Mouse (Mus musculus): ENCODE measurements around the gene 6030408B16Rik. TPM values are rescaled to one million over a fixed set of nuclear protein-coding genes. Genes with fewer than 3 reads are reported as not detected.

Gene 6030408B16Rik
- polyA plus RNA-seq, 1 experiment from 2014 or later, result 1.7 TPM

GRCm38 (mm10) chr15:101252614-101253013 is 40.4 kb upstream of the 6030408B16Rik start:
- H3K9me3 ChIP-seq (replicated peaks; ENCODE audit: control insufficient read depth, low read length), result no peaks in the 10 kb centered on the region
- no peak overlapping the region for H3K9ac ChIP-seq (replicated peaks; ENCODE audit: low read length)
- H3K4me1 ChIP-seq (ENCODE audit: control insufficient read depth, insufficient read depth, low read length), result no peaks in the 10 kb centered on the region
- no peak overlapping the region for H3K4me2 ChIP-seq (ENCODE audit: low read depth, low read length)
- H3K36me3 ChIP-seq (replicated peaks; ENCODE audit: control insufficient read depth, insufficient read depth, low read depth, low read length), result no peaks in the 10 kb centered on the region
- no peak for DNase-seq (ENCODE audit: low spot score)
- ATAC-seq (replicated peaks; ENCODE audit: insufficient number of reproducible peaks, low FRiP score, low TSS enrichment, low read depth), result no peak
- 83% methylated on average over 6 of the region's 6 CpGs for WGBS
- H3K27ac ChIP-seq (replicated peaks; ENCODE audit: low read depth, low read length), result no peak overlapping the region
- H3K4me3 ChIP-seq (ENCODE audit: low read depth, low read length), result no peak overlapping the region
- no peaks in the 10 kb centered on the region; the same call in 1 of the 2 replicates for H3K27me3 ChIP-seq (ENCODE audit: control insufficient read depth, insufficient read depth, low read length)

- H3K9me3 ChIP-seq (replicated peaks; ENCODE audit: control insufficient read depth, low read length), result no peaks in the 10 kb centered on the region
- DNase-seq (ENCODE audit: low spot score) (no peak), ATAC-seq (replicated peaks; ENCODE audit: insufficient number of reproducible peaks, low FRiP score, low TSS enrichment, low read depth) (no peak)
- H3K27ac ChIP-seq (replicated peaks; ENCODE audit: low read depth, low read length), result no peak overlapping the region
- H3K27me3 ChIP-seq (ENCODE audit: control insufficient read depth, insufficient read depth, low read length), result no peaks in the 10 kb centered on the region; the same call in 1 of the 2 replicates
- 22% methylated on average over 3 of the region's 3 CpGs for WGBS
- peak overlapping the region; percentile 69 for H3K4me3 ChIP-seq (ENCODE audit: low read depth, low read length)
- H3K36me3 ChIP-seq (replicated peaks; ENCODE audit: control insufficient read depth, insufficient read depth, low read depth, low read length), result no peaks in the 10 kb centered on the region
- peak overlapping the region; percentile 84 for H3K9ac ChIP-seq (replicated peaks; ENCODE audit: low read length)
- peak overlapping the region; percentile 96 for H3K4me2 ChIP-seq (ENCODE audit: low read depth, low read length)
- H3K4me1 ChIP-seq (ENCODE audit: control insufficient read depth, insufficient read depth, low read length), result no peaks in the 10 kb centered on the region
Observed at GRCm38 (mm10) chr15:101253563-101253885, 39.5 kb upstream of the 6030408B16Rik start.

- DNase-seq (ENCODE audit: low spot score) (peak; percentile 72), ATAC-seq (replicated peaks; ENCODE audit: insufficient number of reproducible peaks, low FRiP score, low TSS enrichment, low read depth) (0 out of 2 replicates have a peak, but pooled peaks have one; percentile 32)
- Histone ChIP-seq H3K4me3 (ENCODE audit: low read depth, low read length) (peak within 1 kb of the TSS; percentile 69), H3K9ac (replicated peaks; ENCODE audit: low read length) (peak within 1 kb of the TSS; percentile 84), H3K9me3 (replicated peaks; ENCODE audit: control insufficient read depth, low read length) (no peaks in the 10 kb centered on the region), H3K4me2 (ENCODE audit: low read depth, low read length) (peak within 1 kb of the TSS; percentile 96), H3K27ac (replicated peaks; ENCODE audit: low read depth, low read length) (no peak within 1 kb of the TSS), H3K4me1 (ENCODE audit: control insufficient read depth, insufficient read depth, low read length) (no peaks in the 10 kb centered on the region), H3K36me3 (replicated peaks; ENCODE audit: control insufficient read depth, insufficient read depth, low read depth, low read length) (no peaks in the 10 kb centered on the region), H3K27me3 (ENCODE audit: control insufficient read depth, insufficient read depth, low read length) (no peaks in the 10 kb centered on the region; the same call in 1 of the 2 replicates)
- WGBS, result 1% methylated on average over 64 of the region's 82 CpGs
Observed at GRCm38 (mm10) chr15:101253886-101254795, 38.9 kb upstream of the 6030408B16Rik start, which contains the start of gene Nr4a1. TSS of gene Nr4a1 (plus strand) at chr15:101254269.

GRCm38 (mm10) chr15:101255842-101256462 is 37.1 kb upstream of the 6030408B16Rik start:
- no peaks in the 10 kb centered on the region for H3K36me3 ChIP-seq (replicated peaks; ENCODE audit: control insufficient read depth, insufficient read depth, low read depth, low read length)
- H3K27me3 ChIP-seq (ENCODE audit: control insufficient read depth, insufficient read depth, low read length), result no peaks in the 10 kb centered on the region; the same call in 1 of the 2 replicates
- no peaks in the 10 kb centered on the region for H3K9me3 ChIP-seq (replicated peaks; ENCODE audit: control insufficient read depth, low read length)
- H3K9ac ChIP-seq (replicated peaks; ENCODE audit: low read length), result no peak overlapping the region
- no peak overlapping the region; the same call in 1 of the 2 replicates for H3K4me2 ChIP-seq (ENCODE audit: low read depth, low read length)
- ATAC-seq (replicated peaks; ENCODE audit: insufficient number of reproducible peaks, low FRiP score, low TSS enrichment, low read depth) (no peak), DNase-seq (ENCODE audit: low spot score) (no peak)
- H3K4me1 ChIP-seq (ENCODE audit: control insufficient read depth, insufficient read depth, low read length), result no peaks in the 10 kb centered on the region
- no peak overlapping the region for H3K4me3 ChIP-seq (ENCODE audit: low read depth, low read length)
- 79% methylated on average over 7 of the region's 7 CpGs for WGBS
- H3K27ac ChIP-seq (replicated peaks; ENCODE audit: low read depth, low read length), result no peak overlapping the region

GRCm38 (mm10) chr15:101256463-101257206 is 36.4 kb upstream of the 6030408B16Rik start:
- ATAC-seq (replicated peaks; ENCODE audit: insufficient number of reproducible peaks, low FRiP score, low TSS enrichment, low read depth), result no peak
- 77% methylated on average over 14 of the region's 14 CpGs for WGBS
- H3K36me3 ChIP-seq (replicated peaks; ENCODE audit: control insufficient read depth, insufficient read depth, low read depth, low read length), result no peaks in the 10 kb centered on the region
- H3K27me3 ChIP-seq (ENCODE audit: control insufficient read depth, insufficient read depth, low read length), result no peaks in the 10 kb centered on the region; the same call in 1 of the 2 replicates
- H3K27ac ChIP-seq (replicated peaks; ENCODE audit: low read depth, low read length), result no peak overlapping the region
- H3K9ac ChIP-seq (replicated peaks; ENCODE audit: low read length), result no peak overlapping the region
- H3K9me3 ChIP-seq (replicated peaks; ENCODE audit: control insufficient read depth, low read length), result no peaks in the 10 kb centered on the region
- DNase-seq (ENCODE audit: low spot score), result no peak
- no peak overlapping the region for H3K4me3 ChIP-seq (ENCODE audit: low read depth, low read length)
- no peaks in the 10 kb centered on the region for H3K4me1 ChIP-seq (ENCODE audit: control insufficient read depth, insufficient read depth, low read length)
- H3K4me2 ChIP-seq (ENCODE audit: low read depth, low read length), result peak overlapping the region; percentile 13; the same call in 1 of the 2 replicates

- ATAC-seq (replicated peaks; ENCODE audit: insufficient number of reproducible peaks, low FRiP score, low TSS enrichment, low read depth) (no peak), DNase-seq (ENCODE audit: low spot score) (no peak)
- Histone ChIP-seq H3K4me1 (ENCODE audit: control insufficient read depth, insufficient read depth, low read length) (no peaks in the 10 kb centered on the region), H3K9ac (replicated peaks; ENCODE audit: low read length) (no peak overlapping the region), H3K27me3 (ENCODE audit: control insufficient read depth, insufficient read depth, low read length) (no peaks in the 10 kb centered on the region; the same call in 1 of the 2 replicates), H3K27ac (replicated peaks; ENCODE audit: low read depth, low read length) (no peak overlapping the region), H3K4me3 (ENCODE audit: low read depth, low read length) (no peak overlapping the region), H3K36me3 (replicated peaks; ENCODE audit: control insufficient read depth, insufficient read depth, low read depth, low read length) (no peaks in the 10 kb centered on the region), H3K9me3 (replicated peaks; ENCODE audit: control insufficient read depth, low read length) (no peaks in the 10 kb centered on the region), H3K4me2 (ENCODE audit: low read depth, low read length) (no peak overlapping the region)
- 87% methylated on average over 11 of the region's 11 CpGs for WGBS
Observed at GRCm38 (mm10) chr15:101258420-101258819, 34.6 kb upstream of the 6030408B16Rik start.

GRCm38 (mm10) chr15:101259922-101260321 is 33.1 kb upstream of the 6030408B16Rik start:
- H3K27ac ChIP-seq (replicated peaks; ENCODE audit: low read depth, low read length), result no peak overlapping the region
- H3K27me3 ChIP-seq (ENCODE audit: control insufficient read depth, insufficient read depth, low read length), result no peaks in the 10 kb centered on the region; the same call in 1 of the 2 replicates
- H3K36me3 ChIP-seq (replicated peaks; ENCODE audit: control insufficient read depth, insufficient read depth, low read depth, low read length), result no peaks in the 10 kb centered on the region
- H3K4me2 ChIP-seq (ENCODE audit: low read depth, low read length), result no peak overlapping the region
- DNase-seq (ENCODE audit: low spot score) (no peak), ATAC-seq (replicated peaks; ENCODE audit: insufficient number of reproducible peaks, low FRiP score, low TSS enrichment, low read depth) (no peak)
- WGBS, result 81% methylated on average over 3 of the region's 3 CpGs
- H3K4me1 ChIP-seq (ENCODE audit: control insufficient read depth, insufficient read depth, low read length), result no peaks in the 10 kb centered on the region
- no peak overlapping the region for H3K4me3 ChIP-seq (ENCODE audit: low read depth, low read length)
- H3K9me3 ChIP-seq (replicated peaks; ENCODE audit: control insufficient read depth, low read length), result no peaks in the 10 kb centered on the region
- H3K9ac ChIP-seq (replicated peaks; ENCODE audit: low read length), result no peak overlapping the region

All from embryonic facial prominence, embryonic 11.5 days (tissue).